In the genomic region with DNA sequence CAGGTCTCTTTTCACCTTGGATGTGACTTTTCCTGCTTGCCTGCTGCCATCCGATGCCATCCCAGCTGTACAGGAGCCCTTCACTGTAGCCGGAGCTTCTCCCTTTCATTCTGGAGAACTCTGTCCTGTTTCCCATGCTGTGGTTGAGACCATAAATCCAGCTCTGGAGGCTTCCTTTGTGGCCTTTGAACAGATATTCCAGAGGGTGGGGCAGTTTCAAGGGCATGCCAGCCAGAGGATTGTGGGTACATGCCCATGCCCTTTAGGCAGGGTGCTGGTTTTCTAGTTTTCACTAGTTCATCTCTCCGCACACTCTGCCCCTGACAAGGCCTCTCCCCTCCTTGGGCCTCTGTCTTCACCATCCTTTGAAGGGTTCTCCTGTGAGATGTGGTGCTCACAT, we compare ENCODE assay signal across 12 mouse cellular contexts. TPM values are rescaled to one million over a fixed set of nuclear protein-coding genes. Genes with fewer than 3 reads are reported as not detected.
DNase-seq lines count a peak whose midpoint lies in the region; ATAC-seq lines count a peak whose summit lies in the region.
"Had no signal": no experiment of that assay in that cellular context is flagged by ENCODE, and none has a peak within 500 bp of the region (broad histone marks: within the 10 kb centered on the region; RNA-seq: fewer than 3 reads in every experiment).

No protein-coding gene starts in this region.

- WGBS in hindbrain, embryonic 13.5 days: 93% methylated on average over 3 of the region's 3 CpGs
- 90% methylated on average over 3 of the region's 3 CpGs for WGBS in hindbrain, embryonic 16.5 days
- 85% methylated on average over 3 of the region's 3 CpGs for WGBS in embryonic facial prominence, embryonic 13.5 days

- H3K27ac ChIP-seq in hindbrain, embryonic 13.5 days: 0 out of 2 replicates have a peak overlapping the region, but pooled peaks have one; percentile 30
- no peak overlapping the region for H3K27ac ChIP-seq in hindbrain, embryonic 16.5 days (ENCODE audit: low read depth, low read length)
- no peak overlapping the region; the same call in 1 of the 2 replicates for H3K27ac ChIP-seq in embryonic facial prominence, embryonic 13.5 days
- H3K27ac ChIP-seq: neural tube, embryonic 15.5 days had no signal

- no peaks in the 10 kb centered on the region for H3K9me3 ChIP-seq in hindbrain, embryonic 13.5 days
- no peaks in the 10 kb centered on the region for H3K9me3 ChIP-seq in hindbrain, embryonic 16.5 days (ENCODE audit: control insufficient read depth, low read length)
- H3K9me3 ChIP-seq in embryonic facial prominence, embryonic 13.5 days: no peaks in the 10 kb centered on the region
- H3K9me3 ChIP-seq: neural tube, embryonic 15.5 days had no signal

- peaks cover 26% of the 10 kb centered on the region for H3K4me1 ChIP-seq in hindbrain, embryonic 13.5 days (replicated peaks)
- H3K4me1 ChIP-seq in hindbrain, embryonic 16.5 days (ENCODE audit: control insufficient read depth, insufficient read depth, low read depth, low read length): peaks cover 9% of the 10 kb centered on the region
- H3K4me1 ChIP-seq in embryonic facial prominence, embryonic 13.5 days: peaks cover 22% of the 10 kb centered on the region

- peaks cover 56% of the 10 kb centered on the region for H3K36me3 ChIP-seq in hindbrain, embryonic 13.5 days
- H3K36me3 ChIP-seq in hindbrain, embryonic 16.5 days (ENCODE audit: control insufficient read depth, insufficient read depth, low read length): peaks cover 31% of the 10 kb centered on the region
- peaks cover 53% of the 10 kb centered on the region for H3K36me3 ChIP-seq in embryonic facial prominence, embryonic 13.5 days

- peak; percentile 67 for DNase-seq in adrenal gland, adult 2 months
- DNase-seq in adrenal gland, postnatal 25 days: no peak
- peak; percentile 41 to 77 for DNase-seq in kidney, postnatal 25 days
- DNase-seq in urinary bladder, postnatal 25 days (ENCODE audit: low spot score): no peak
- DNase-seq in layer of hippocampus, adult 8-10 months (ENCODE audit: low spot score in 2 of 2): no peak
- DNase-seq: cerebellum, adult 18-20 months; left cerebral cortex, postnatal 4 days had no signal

- no peak overlapping the region for H3K4me2 ChIP-seq in hindbrain, embryonic 13.5 days
- H3K4me2 ChIP-seq in hindbrain, embryonic 16.5 days (ENCODE audit: low read length): no peak overlapping the region
- peak overlapping the region; percentile 80; the same call in 1 of the 2 replicates for H3K4me2 ChIP-seq in embryonic facial prominence, embryonic 13.5 days

- no peaks in the 10 kb centered on the region for H3K27me3 ChIP-seq in hindbrain, embryonic 13.5 days
- H3K27me3 ChIP-seq in hindbrain, embryonic 16.5 days (replicated peaks; ENCODE audit: control insufficient read depth, insufficient read depth, low read length): no peaks in the 10 kb centered on the region
- no peaks in the 10 kb centered on the region for H3K27me3 ChIP-seq in embryonic facial prominence, embryonic 13.5 days
- H3K27me3 ChIP-seq: neural tube, embryonic 15.5 days had no signal

- no peak for ATAC-seq in hindbrain, embryonic 13.5 days (ENCODE audit: low FRiP score)
- ATAC-seq in hindbrain, embryonic 16.5 days: no peak
- no peak for ATAC-seq in embryonic facial prominence, embryonic 13.5 days (ENCODE audit: insufficient number of reproducible peaks, insufficient read depth, low FRiP score, low TSS enrichment, low read depth)
- ATAC-seq: inflammation-experienced regulatory T-cells, adult 6 months had no signal

- H3K4me3 ChIP-seq in hindbrain, embryonic 13.5 days: no peak overlapping the region
- H3K4me3 ChIP-seq in hindbrain, embryonic 16.5 days (ENCODE audit: low read length): no peak overlapping the region
- H3K4me3 ChIP-seq in embryonic facial prominence, embryonic 13.5 days: no peak overlapping the region

- 0 out of 2 replicates have a peak overlapping the region, but pooled peaks have one; percentile 39 for H3K9ac ChIP-seq in hindbrain, embryonic 13.5 days
- H3K9ac ChIP-seq in hindbrain, embryonic 16.5 days (ENCODE audit: low read depth, low read length): no peak overlapping the region; the same call in 1 of the 2 replicates
- H3K9ac ChIP-seq in embryonic facial prominence, embryonic 13.5 days: peak overlapping the region; percentile 21; the same call in 1 of the 2 replicates

RNA-seq across cellular contexts. Expression of gene Cisd3, which starts 1.4 kb away (rescaled TPM):
- 100 to 1,000 TPM; 183 to 265 TPM for total RNA-seq in adrenal gland, adult 2 months (2021)
- polyA plus RNA-seq in adrenal gland, adult 2 months (2012; rRNA removed): 61.6 and 66.4 TPM in 2 replicates
- total RNA-seq in adrenal gland, postnatal 25 days (2021): 164 and 166 TPM in 2 replicates
- polyA plus RNA-seq in hindbrain, embryonic 13.5 days (2015; fragmentation: Nextera tagmentation; extraction: Ambion mirVana): 23.8 and 25.6 TPM in 2 replicates
- 37.2 and 42.4 TPM in 2 replicates for polyA plus RNA-seq in hindbrain, embryonic 16.5 days (2015; fragmentation: Nextera tagmentation; extraction: Ambion mirVana)
- 12.5 and 13.4 TPM in 2 replicates for polyA plus RNA-seq in embryonic facial prominence, embryonic 13.5 days (2015; fragmentation: Nextera tagmentation; extraction: Ambion mirVana)
- 10 to 100 TPM; 45.2 to 60.0 (median 56.7) TPM for total RNA-seq in layer of hippocampus, adult 8-10 months (2022)

RNA-seq across cellular contexts. Expression of gene Pcgf2, which starts 13.2 kb away (rescaled TPM):
- total RNA-seq in adrenal gland, adult 2 months (2021): 10 to 100 TPM; 19.8 to 26.1 TPM
- polyA plus RNA-seq in adrenal gland, adult 2 months (2012; rRNA removed): 89.5 and 107 TPM in 2 replicates
- total RNA-seq in adrenal gland, postnatal 25 days (2021): 27.0 and 36.1 TPM in 2 replicates
- 26.2 and 26.3 TPM in 2 replicates for polyA plus RNA-seq in hindbrain, embryonic 13.5 days (2015; fragmentation: Nextera tagmentation; extraction: Ambion mirVana)
- 15.4 and 19.2 TPM in 2 replicates for polyA plus RNA-seq in hindbrain, embryonic 16.5 days (2015; fragmentation: Nextera tagmentation; extraction: Ambion mirVana)
- polyA plus RNA-seq in embryonic facial prominence, embryonic 13.5 days (2015; fragmentation: Nextera tagmentation; extraction: Ambion mirVana): 17.2 and 20.9 TPM in 2 replicates
- total RNA-seq in layer of hippocampus, adult 8-10 months (2022): 10 to 100 TPM; 23.9 to 35.3 (median 29.0) TPM

RNA-seq across cellular contexts. Expression of gene Psmb3, which starts 16.1 kb away (rescaled TPM):
- 100 to 1,000 TPM; 224 to 239 TPM for total RNA-seq in adrenal gland, adult 2 months (2021)
- polyA plus RNA-seq in adrenal gland, adult 2 months (2012; rRNA removed): 247 and 261 TPM in 2 replicates
- 216 and 226 TPM in 2 replicates for total RNA-seq in adrenal gland, postnatal 25 days (2021)
- 476 and 483 TPM in 2 replicates for polyA plus RNA-seq in hindbrain, embryonic 13.5 days (2015; fragmentation: Nextera tagmentation; extraction: Ambion mirVana)
- polyA plus RNA-seq in hindbrain, embryonic 16.5 days (2015; fragmentation: Nextera tagmentation; extraction: Ambion mirVana): 422 and 438 TPM in 2 replicates
- polyA plus RNA-seq in embryonic facial prominence, embryonic 13.5 days (2015; fragmentation: Nextera tagmentation; extraction: Ambion mirVana): 443 and 487 TPM in 2 replicates
- 100 to 1,000 TPM; 121 to 145 (median 133) TPM for total RNA-seq in layer of hippocampus, adult 8-10 months (2022)

RNA-seq across cellular contexts. Expression of gene Mllt6, which starts 23.8 kb away (rescaled TPM):
- 10 to 100 TPM; 30.6 to 51.2 TPM for total RNA-seq in adrenal gland, adult 2 months (2021)
- 73.0 and 85.8 TPM in 2 replicates for polyA plus RNA-seq in adrenal gland, adult 2 months (2012; rRNA removed)
- 49.4 and 53.6 TPM in 2 replicates for total RNA-seq in adrenal gland, postnatal 25 days (2021)
- polyA plus RNA-seq in hindbrain, embryonic 13.5 days (2015; fragmentation: Nextera tagmentation; extraction: Ambion mirVana): 3.4 and 4.1 TPM in 2 replicates
- 3.1 and 3.3 TPM in 2 replicates for polyA plus RNA-seq in hindbrain, embryonic 16.5 days (2015; fragmentation: Nextera tagmentation; extraction: Ambion mirVana)
- polyA plus RNA-seq in embryonic facial prominence, embryonic 13.5 days (2015; fragmentation: Nextera tagmentation; extraction: Ambion mirVana): 3.1 and 3.3 TPM in 2 replicates
- 100 to 1,000 TPM; 110 to 149 (median 126) TPM for total RNA-seq in layer of hippocampus, adult 8-10 months (2022)

RNA-seq across cellular contexts. Expression of gene Pip4k2b, which starts 57.4 kb away (rescaled TPM):
- total RNA-seq in adrenal gland, adult 2 months (2021): 10 to 100 TPM; 26.9 to 27.2 TPM
- 12.8 and 14.7 TPM in 2 replicates for polyA plus RNA-seq in adrenal gland, adult 2 months (2012; rRNA removed)
- total RNA-seq in adrenal gland, postnatal 25 days (2021): 28.7 and 30.7 TPM in 2 replicates
- polyA plus RNA-seq in hindbrain, embryonic 13.5 days (2015; fragmentation: Nextera tagmentation; extraction: Ambion mirVana): 4.3 and 4.7 TPM in 2 replicates
- 3.6 and 4.4 TPM in 2 replicates for polyA plus RNA-seq in hindbrain, embryonic 16.5 days (2015; fragmentation: Nextera tagmentation; extraction: Ambion mirVana)
- polyA plus RNA-seq in embryonic facial prominence, embryonic 13.5 days (2015; fragmentation: Nextera tagmentation; extraction: Ambion mirVana): 2.3 and 3.1 TPM in 2 replicates
- 100 to 1,000 TPM in 3 of 4 experiments, 10 to 100 TPM in 1; 97.5 to 127 (median 109) TPM for total RNA-seq in layer of hippocampus, adult 8-10 months (2022)

Comparison
In these comparisons a context has a peak if more than half of its experiments do, and no peak if none do; other contexts are left out.
1. DNase-seq: peak in adrenal gland, adult 2 months (single experiment) and kidney, postnatal 25 days (2 of 2); none in adrenal gland, postnatal 25 days (single experiment), urinary bladder, postnatal 25 days (single experiment) and layer of hippocampus, adult 8-10 months (0 of 2).